Mouse (Mus musculus): ENCODE results near the gene Txndc9.

Gene Txndc9

GRCm38 (mm10) chr1:37997867-37998266 is at the start of gene Txndc9, which contains the start of gene Eif5b:
Txndc9 (minus strand) TSS chr1:37997893.
Eif5b (plus strand) TSS chr1:37998010.
- DNase-seq (ENCODE audit: low spot score in 2 of 2): peak; percentile 91 to 95

- no peak for DNase-seq (ENCODE audit: low spot score in 2 of 2)
Observed at GRCm38 (mm10) chr1:38038898-38039297, 41.2 kb upstream of the Txndc9 start.

GRCm38 (mm10) chr1:38037375-38037774 is 39.7 kb upstream of the Txndc9 start:
- DNase-seq (ENCODE audit: low spot score in 2 of 2): no peak

GRCm38 (mm10) chr1:38035521-38035920 is 37.8 kb upstream of the Txndc9 start:
- DNase-seq (ENCODE audit: low spot score in 2 of 2): no peak

- DNase-seq (ENCODE audit: low spot score in 2 of 2): no peak
Observed at GRCm38 (mm10) chr1:38031391-38031790, 33.7 kb upstream of the Txndc9 start.

GRCm38 (mm10) chr1:38027301-38027700 is 29.6 kb upstream of the Txndc9 start:
- no peak for DNase-seq (ENCODE audit: low spot score in 2 of 2)

- DNase-seq (ENCODE audit: low spot score in 2 of 2): no peak
Observed at GRCm38 (mm10) chr1:38014551-38015203, 17.0 kb upstream of the Txndc9 start.

GRCm38 (mm10) chr1:38012509-38012908 is 14.8 kb upstream of the Txndc9 start:
- no peak for DNase-seq (ENCODE audit: low spot score in 2 of 2)

- no peak for DNase-seq (ENCODE audit: low spot score in 2 of 2)
Observed at GRCm38 (mm10) chr1:38012104-38012503, 14.4 kb upstream of the Txndc9 start.

GRCm38 (mm10) chr1:38011647-38012046 is 14.0 kb upstream of the Txndc9 start:
- no peak for DNase-seq (ENCODE audit: low spot score in 2 of 2)

GRCm38 (mm10) chr1:38006741-38007140 is 9.0 kb upstream of the Txndc9 start:
- DNase-seq (ENCODE audit: low spot score in 2 of 2): no peak

GRCm38 (mm10) chr1:38003046-38003445 is 5.4 kb upstream of the Txndc9 start:
- no peak for DNase-seq (ENCODE audit: low spot score in 2 of 2)

GRCm38 (mm10) chr1:38001956-38002355 is 4.3 kb upstream of the Txndc9 start:
- DNase-seq (ENCODE audit: low spot score in 2 of 2): no peak

GRCm38 (mm10) chr1:38000844-38001243 is 3.2 kb upstream of the Txndc9 start:
- DNase-seq (ENCODE audit: low spot score in 2 of 2): no peak

GRCm38 (mm10) chr1:37999552-37999951 is 1.9 kb upstream of the Txndc9 start:
- DNase-seq (ENCODE audit: low spot score in 2 of 2): no peak

GRCm38 (mm10) chr1:37998371-37999199 is 892 bp upstream of the Txndc9 start:
- DNase-seq (ENCODE audit: low spot score in 2 of 2): no peak

- DNase-seq (ENCODE audit: low spot score in 2 of 2): peak; percentile 94 to 96
Observed at GRCm38 (mm10) chr1:37996877-37997484, 712 bp downstream of the Txndc9 start.

GRCm38 (mm10) chr1:37996226-37996625 is 1.5 kb downstream of the Txndc9 start:
- no peak for DNase-seq (ENCODE audit: low spot score in 2 of 2)

GRCm38 (mm10) chr1:37987856-37988255 is 9.8 kb downstream of the Txndc9 start:
- no peak for DNase-seq (ENCODE audit: low spot score in 2 of 2)

GRCm38 (mm10) chr1:37985764-37986323 is 11.8 kb downstream of the Txndc9 start:
- peak; percentile 33 to 35 for DNase-seq (ENCODE audit: low spot score in 2 of 2)

- no peak for DNase-seq (ENCODE audit: low spot score in 2 of 2)
Observed at GRCm38 (mm10) chr1:37984326-37984725, 13.4 kb downstream of the Txndc9 start.

- DNase-seq (ENCODE audit: low spot score in 2 of 2): no peak
Observed at GRCm38 (mm10) chr1:37977303-37977702, 20.4 kb downstream of the Txndc9 start.
